Mouse (Mus musculus): Measurements from ENCODE around the gene Gm9837.

- TF ChIP-seq GATA1 (IDR thresholded peaks at IDR 0.05; ENCODE audit: low read length) (no peak), TAL1 (IDR thresholded peaks at IDR 0.05; ENCODE audit: low read length) (no peak)
Measured at GRCm38 (mm10) chr11:53458996-53459395, 11.3 kb downstream of the Gm9837 start.

Data from erythroblast, embryonic 14.5 days (primary cell).